Mouse (Mus musculus) heart, postnatal 0 days (tissue): ENCODE results near the gene Lgals3bp. TPM values are rescaled to one million over a fixed set of nuclear protein-coding genes. Genes with fewer than 3 reads are reported as not detected.

Experiments
- ATAC-seq: fragments of 200-750 bp; cut with Nextera tagmentation; 2 replicates; pipeline ENCODE4 v1.8.0; 2017; ENCODE audit warnings: low read depth, moderate number of reproducible peaks, moderate library complexity; ENCODE audit not compliant: insufficient read depth
- DNase-seq: peaks from one replicate; pipeline ENCODE4 v3.0.0-alpha.2; 2016; ENCODE audit warnings: low spot score
- H3K27ac ChIP-seq: fragments of 300-500 bp; sonication (generic); 2 replicates; pipeline ENCODE4 v1.5.1; 2014; ENCODE audit warnings: low read depth, mild to moderate bottlenecking
- H3K27me3 ChIP-seq: fragments of 300-500 bp; sonication (generic); 2 replicates; pipeline ENCODE4 v1.6.1; 2014; ENCODE audit warnings: low read length, mixed read lengths; ENCODE audit not compliant: control insufficient read depth, insufficient read depth
- H3K36me3 ChIP-seq: fragments of 300-500 bp; sonication (generic); replicated peaks from 2 replicates; pipeline ENCODE4 v1.6.1; 2014; ENCODE audit warnings: low read length, mixed read lengths; ENCODE audit not compliant: control insufficient read depth, insufficient read depth
- H3K4me1 ChIP-seq: fragments of 300-500 bp; sonication (generic); 2 replicates; pipeline ENCODE4 v1.6.1; 2014; ENCODE audit warnings: antibody characterized with exemption; ENCODE audit not compliant: control insufficient read depth, insufficient read depth
- H3K4me2 ChIP-seq: fragments of 300-500 bp; sonication (generic); 2 replicates; pipeline ENCODE4 v1.6.1; 2014; ENCODE audit warnings: low read depth, mild to moderate bottlenecking, low read length, moderate library complexity
- H3K4me3 ChIP-seq: fragments of 300-500 bp; sonication (generic); 2 replicates; pipeline ENCODE4 v1.5.1; 2014; ENCODE audit warnings: low read depth, low read length
- H3K9ac ChIP-seq: fragments of 300-500 bp; sonication (generic); replicated peaks from 2 replicates; pipeline ENCODE4 v1.6.1; 2014; ENCODE audit warnings: low read depth, low read length, mixed read lengths
- H3K9me3 ChIP-seq: fragments of 300-500 bp; sonication (generic); replicated peaks from 2 replicates; pipeline ENCODE4 v1.6.1; 2016; ENCODE audit warnings: low read length; ENCODE audit not compliant: control insufficient read depth
- CTCF ChIP-seq: IDR thresholded peaks from 2 replicates; pipeline ENCODE4 v1.5.1; 2016; ENCODE audit warnings: antibody characterized with exemption, control low read depth, low read depth
- EP300 ChIP-seq: IDR thresholded peaks from 2 replicates; pipeline ENCODE4 v1.6.1; 2016; ENCODE audit warnings: antibody characterized with exemption, low read depth
- WGBS: fragments of 180-500 bp; shearing (Covaris S2); extraction: QIAGEN DNeasy Blood & Tissue Kit; methylation state at CpG from one replicate; pipeline ENCODE4 v1.1.7; 2014; 5-methylcytosine and 5-hydroxymethylcytosine counted together
- polyA plus RNA-seq: library from polyadenylated mRNA; unstranded; fragments of >200 nt; fragmentation: Nextera tagmentation; extraction: Ambion mirVana; gene quantifications from 2 replicates; pipeline ENCODE4 v1.2.1, GENCODE M21; 2015
- total RNA-seq: library from RNA; depleted of rRNA; stranded (reverse); fragments of >200 nt; gene quantifications from 2 replicates; pipeline ENCODE4 v1.2.3, GENCODE M21; 2014; ENCODE audit warnings: low replicate concordance; rRNA removed

Gene Lgals3bp
- total RNA-seq (77.9 and 83.1 TPM in 2 replicates), polyA plus RNA-seq (27.6 and 28.6 TPM in 2 replicates)

DNA sequence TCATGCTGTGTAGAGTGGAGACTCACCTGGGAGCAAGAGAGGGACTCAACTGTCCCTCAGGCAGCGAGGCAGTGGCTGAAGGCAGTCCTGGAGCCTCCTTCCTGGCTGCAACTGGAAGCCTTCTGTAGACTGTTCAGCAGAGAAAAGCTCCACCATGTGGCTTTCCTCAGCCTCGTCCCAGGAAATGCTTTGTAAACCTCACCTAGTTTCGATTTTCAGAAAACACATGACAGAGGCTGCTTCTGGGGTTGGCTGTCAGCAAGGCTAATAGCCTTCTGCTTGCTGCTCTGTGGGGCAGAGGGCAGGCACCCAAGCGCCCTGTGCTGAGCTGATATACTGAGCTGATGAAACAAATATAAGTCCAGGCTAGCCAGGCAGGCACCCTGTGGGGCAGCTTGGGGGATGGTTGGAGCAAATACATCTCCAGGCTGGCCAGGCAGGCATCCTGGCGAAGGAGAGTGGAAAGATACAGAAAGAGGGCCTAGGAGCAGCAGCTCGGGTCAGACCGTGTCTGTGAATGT lies at the start of gene Lgals3bp:
TSS of gene Lgals3bp (minus strand) at position 333 of the 521 bp plus-strand sequence.
- Histone ChIP-seq H3K4me1 (peaks cover 28% of the 10 kb centered on the region), H3K4me2 (peak within 1 kb of the TSS; percentile 56), H3K27ac (peak within 1 kb of the TSS; percentile 88), H3K9ac (peak within 1 kb of the TSS; percentile 45; the same call in 1 of the 2 replicates), H3K4me3 (peak within 1 kb of the TSS; percentile 22), H3K27me3 (no peaks in the 10 kb centered on the region), H3K9me3 (no peaks in the 10 kb centered on the region), H3K36me3 (peaks cover 12% of the 10 kb centered on the region)
- TF ChIP-seq CTCF (peak; percentile 37), EP300 (no peak)
- WGBS, result 25% methylated on average over 7 of the region's 7 CpGs
- DNase-seq (peak; percentile 82), ATAC-seq (peak; percentile 65)

DNA sequence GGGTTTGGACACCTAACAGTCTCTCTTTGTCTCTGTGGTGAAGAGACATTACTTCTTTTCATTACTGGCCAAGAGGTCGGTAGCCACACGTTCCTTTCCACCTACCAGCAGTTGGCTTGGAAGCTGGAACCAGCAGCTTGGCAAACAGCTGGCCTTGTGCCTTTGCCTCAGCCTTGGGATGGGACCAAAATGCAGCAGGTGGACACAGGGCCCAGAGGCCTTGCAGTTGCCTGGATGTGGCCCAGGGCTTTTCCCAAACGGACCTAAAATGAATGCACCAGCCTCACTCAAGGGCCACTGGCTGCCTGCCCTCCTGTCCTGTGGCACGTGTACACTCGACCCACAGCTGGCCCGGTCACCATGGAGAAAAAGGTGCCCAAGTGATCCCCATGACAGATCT lies 49.3 kb upstream of the Lgals3bp start:
- no peak for TF ChIP-seq CTCF
- TF ChIP-seq EP300, result no peak
- Histone ChIP-seq H3K4me3 (no peak overlapping the region), H3K9me3 (no peaks in the 10 kb centered on the region), H3K4me2 (no peak overlapping the region), H3K36me3 (0 out of 2 replicates have a peak, but pooled peaks cover 6% of the 10 kb centered on the region), H3K4me1 (no peaks in the 10 kb centered on the region), H3K27me3 (no peaks in the 10 kb centered on the region), H3K9ac (no peak overlapping the region), H3K27ac (no peak overlapping the region)
- WGBS, result 76% methylated on average over 6 of the region's 6 CpGs
- ATAC-seq (no peak), DNase-seq (no peak)

- ATAC-seq (no peak), DNase-seq (no peak)
- Histone ChIP-seq H3K4me1 (no peaks in the 10 kb centered on the region), H3K4me2 (no peak overlapping the region), H3K36me3 (0 out of 2 replicates have a peak, but pooled peaks cover 6% of the 10 kb centered on the region), H3K4me3 (no peak overlapping the region), H3K27ac (no peak overlapping the region), H3K9ac (no peak overlapping the region), H3K27me3 (no peaks in the 10 kb centered on the region; the same call in 1 of the 2 replicates), H3K9me3 (no peaks in the 10 kb centered on the region)
- TF ChIP-seq CTCF, result no peak
- 79% methylated on average over 8 of the region's 8 CpGs for WGBS
These were observed 46.5 kb upstream of the Lgals3bp start for GRCm38 (mm10) chr11:118448385-118448784.

GRCm38 (mm10) chr11:118447346-118447745 lies 45.5 kb upstream of the Lgals3bp start:
- Histone ChIP-seq H3K4me1 (no peaks in the 10 kb centered on the region), H3K4me2 (no peak overlapping the region), H3K4me3 (no peak overlapping the region), H3K36me3 (0 out of 2 replicates have a peak, but pooled peaks cover 6% of the 10 kb centered on the region), H3K27ac (no peak overlapping the region), H3K27me3 (no peaks in the 10 kb centered on the region; the same call in 1 of the 2 replicates), H3K9ac (no peak overlapping the region), H3K9me3 (no peaks in the 10 kb centered on the region)
- 57% methylated on average over 4 of the region's 4 CpGs for WGBS
- DNase-seq (no peak), ATAC-seq (no peak)
- no peak for TF ChIP-seq EP300
- no peak for TF ChIP-seq CTCF

- Histone ChIP-seq H3K27me3 (no peaks in the 10 kb centered on the region; the same call in 1 of the 2 replicates), H3K4me3 (no peak overlapping the region), H3K4me1 (no peaks in the 10 kb centered on the region; the same call in 1 of the 2 replicates), H3K9me3 (no peaks in the 10 kb centered on the region), H3K9ac (no peak overlapping the region), H3K36me3 (0 out of 2 replicates have a peak, but pooled peaks cover 6% of the 10 kb centered on the region), H3K27ac (no peak overlapping the region), H3K4me2 (no peak overlapping the region)
- peak; percentile 64; the same call in 1 of the 2 replicates for ATAC-seq
- TF ChIP-seq CTCF, result peak; percentile 98
- no peak for TF ChIP-seq EP300
- WGBS, result 11% methylated on average over 3 of the region's 3 CpGs
- DNase-seq, result peak; percentile 68
These were observed 44.0 kb upstream of the Lgals3bp start for GRCm38 (mm10) chr11:118445843-118446242.
